Mouse (Mus musculus) CD8-positive naive resting alpha-beta T cell, adult 57 days (primary cell): ENCODE measurements around the gene Myo6. TPM values are rescaled to one million over a fixed set of nuclear protein-coding genes. Genes with fewer than 3 reads are reported as not detected.

Experiments
- total RNA-seq: library from RNA; stranded (reverse); gene quantifications from one replicate; pipeline ENCODE4 v1.2.4, GENCODE M21; 2023

The Myo6 gene
- 1.7 TPM for total RNA-seq

DNA sequence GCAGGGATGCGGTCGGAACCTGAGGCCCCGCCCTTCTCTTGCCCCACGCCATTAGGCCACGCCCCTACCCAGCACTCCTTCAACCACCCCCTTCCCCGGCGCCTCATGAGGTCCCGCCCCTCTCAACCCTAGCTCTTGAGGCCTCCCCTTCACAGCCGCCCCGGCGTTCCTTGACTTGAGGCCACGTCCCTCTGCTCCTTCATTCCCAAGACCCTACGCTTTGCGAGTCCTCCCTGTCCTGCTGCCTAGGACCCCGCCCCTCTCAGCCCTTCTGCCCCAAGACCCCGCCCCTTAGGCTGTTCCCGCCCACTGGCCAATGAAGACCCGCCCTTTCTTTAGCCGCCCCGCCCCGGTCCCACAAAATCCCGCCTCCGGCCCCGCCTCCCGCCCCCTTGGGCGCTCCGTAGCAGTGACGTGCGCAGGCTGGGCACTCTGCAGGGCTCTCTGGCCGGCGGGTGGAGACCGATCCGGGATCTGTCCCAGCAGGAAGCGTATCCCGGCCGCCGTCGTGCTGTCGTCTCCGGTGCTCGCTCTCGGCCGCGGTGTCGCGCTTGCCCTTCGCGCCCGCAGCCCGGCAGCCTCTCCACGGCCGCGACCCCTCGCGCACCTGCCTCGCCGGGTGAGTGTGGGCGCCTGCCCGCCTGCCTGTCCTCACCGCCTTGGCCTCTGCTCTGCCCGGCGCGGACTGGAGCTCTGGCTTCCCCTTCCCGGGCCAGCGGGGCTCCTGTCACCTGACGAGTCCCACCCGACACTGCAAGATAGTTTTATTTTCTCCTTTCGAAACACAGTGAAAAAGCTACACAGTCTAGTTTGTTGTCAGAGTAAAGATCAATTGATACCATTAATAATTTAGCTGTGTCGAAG, at the start of gene Myo6:
Gene Myo6 (plus strand): TSS at position 421 of the 864 bp plus-strand sequence.

Other genes with a start within 250 kb of the Myo6 start
- not detected for gene Filip1, start 152.2 kb upstream of the Myo6 start, total RNA-seq
- gene Senp6, start 98.1 kb upstream of the Myo6 start, total RNA-seq: 149 TPM